Mouse (Mus musculus) thymus, postnatal 4 days (tissue): ENCODE data around the gene Ttc30a2.

Experiments used
- DNase-seq: peaks from one replicate; pipeline ENCODE4 v3.0.0; 2021

Ttc30a2 gene

GRCm38 (mm10) chr2:75926061-75926460, 51.9 kb downstream of the Ttc30a2 start:
- DNase-seq = no peak
